Mouse (Mus musculus) lung, postnatal 4 days (tissue): ENCODE measurements around the gene Patj.
"Not testable (repeated sequence)": the region's sequence is repeated elsewhere in the genome, so short reads cannot be mapped to it uniquely, and the experiment has no call there.

Experiments
- DNase-seq, 2 experiments: peaks; one replicate each; pipeline ENCODE4 v3.0.0; 2021

Patj gene

DNA sequence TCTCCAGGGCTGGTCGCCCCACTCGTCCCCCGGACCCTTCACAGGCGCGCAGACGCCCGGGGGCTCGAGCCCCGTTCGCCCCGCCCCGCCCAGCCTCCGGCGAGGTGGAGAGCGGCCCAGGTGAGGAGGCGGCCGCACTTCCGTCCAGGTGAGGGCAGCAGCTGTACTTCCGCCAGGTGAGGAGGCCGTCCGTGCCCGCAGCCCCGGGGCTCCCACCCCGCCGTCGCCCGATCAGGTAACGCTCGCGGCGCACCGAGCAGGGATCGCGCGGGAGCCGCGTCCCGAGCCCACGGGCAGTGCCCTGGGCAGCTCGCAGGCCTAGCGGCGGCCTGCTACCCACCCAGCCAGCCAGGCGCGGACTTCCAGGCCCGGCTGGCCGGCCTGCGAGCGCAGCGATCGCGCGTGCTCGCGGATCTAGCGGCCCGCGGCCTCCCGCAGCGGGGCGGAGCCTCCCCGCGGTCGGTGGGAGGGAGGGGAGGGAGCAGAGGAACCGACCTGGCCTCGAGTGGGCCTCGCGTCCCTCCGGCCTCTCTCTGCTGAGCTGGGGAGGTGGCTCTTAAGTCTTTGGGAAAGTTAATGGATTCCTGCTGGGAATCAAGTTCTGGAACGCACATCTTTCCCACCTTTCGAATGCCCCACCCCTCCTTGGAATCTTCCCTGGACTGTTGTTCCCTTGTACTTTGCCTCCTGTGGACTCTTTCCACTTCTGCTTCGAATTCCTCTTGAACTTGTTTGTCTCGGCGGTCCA is at the start of gene Patj:
TSS of gene Patj (plus strand) at position 96 of the 748 bp plus-strand sequence.
- DNase-seq, result peak; percentile 79 to 88

DNA sequence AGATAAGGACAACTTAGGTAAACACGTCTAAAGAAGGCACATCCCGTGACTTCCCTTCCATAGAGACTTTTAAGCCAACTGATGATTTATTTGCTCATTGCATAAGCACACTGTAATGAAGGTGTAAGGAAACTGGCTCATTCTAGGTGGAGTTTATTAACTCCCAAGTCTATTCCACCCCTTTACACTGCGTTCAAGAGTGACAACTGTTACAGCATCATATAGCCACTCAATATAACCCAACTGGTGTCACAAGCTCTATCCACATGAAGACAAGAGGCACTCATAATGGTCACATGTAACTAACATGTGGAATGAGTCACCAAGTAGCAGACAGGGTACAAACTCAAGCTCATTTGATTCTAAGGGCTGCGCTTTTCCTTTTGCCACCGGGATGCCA is 47.0 kb upstream of the Patj start:
- DNase-seq, result no peak

DNA sequence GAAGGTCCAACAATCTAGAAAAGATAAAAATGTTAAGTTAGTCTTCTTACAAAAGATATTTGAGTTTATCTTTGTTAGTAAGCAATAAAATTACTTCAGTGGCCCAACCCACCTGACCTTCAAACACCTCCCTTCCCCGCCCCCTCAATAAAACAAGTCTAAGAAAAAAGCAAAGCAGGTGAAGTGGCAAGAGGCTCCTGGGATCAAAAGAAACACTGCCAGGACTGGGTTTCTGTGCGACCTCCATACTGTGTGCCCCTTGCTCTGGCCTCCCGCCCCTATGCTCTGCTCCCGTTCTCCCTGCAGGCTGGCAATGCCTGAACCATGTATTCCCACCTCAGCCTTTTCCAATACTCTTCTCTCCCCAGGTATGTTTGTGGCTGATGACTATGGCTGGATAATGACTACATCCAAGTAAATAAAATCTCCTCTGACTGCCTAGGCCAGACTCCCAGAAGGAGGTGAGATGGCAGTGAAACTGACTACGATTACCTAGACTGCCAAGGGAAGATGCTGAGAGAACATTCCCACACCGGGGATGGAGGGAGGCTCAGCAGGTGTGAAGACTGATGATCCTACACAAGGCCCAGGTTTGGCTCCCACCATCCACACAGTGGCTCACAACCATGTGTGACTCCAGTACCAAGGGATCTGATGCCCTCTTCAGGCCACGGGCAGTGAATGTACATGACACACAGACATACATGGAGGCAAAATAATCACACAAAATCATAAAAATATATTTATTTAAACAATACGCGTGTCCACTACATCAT is 37.4 kb upstream of the Patj start:
- DNase-seq, result no peak

DNA sequence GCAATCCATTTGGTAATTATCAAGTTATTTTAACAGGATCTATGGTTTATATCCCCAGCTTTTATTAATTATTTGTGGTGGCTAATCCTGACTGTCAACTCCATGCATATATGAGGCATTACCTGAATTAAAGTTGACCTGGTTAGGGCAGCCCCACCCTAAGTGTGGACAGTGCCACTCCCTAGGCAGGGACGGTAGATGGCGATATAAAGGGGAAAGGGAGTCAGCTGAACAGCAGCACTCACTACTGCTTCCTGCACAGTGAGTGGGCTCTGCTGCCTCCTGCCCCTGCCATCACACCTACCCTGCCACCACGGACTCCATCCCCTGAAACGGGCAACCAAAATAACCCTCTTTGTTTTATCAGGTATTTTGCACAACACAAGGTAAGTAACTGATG is 20.2 kb upstream of the Patj start:
- DNase-seq, result no peak

- no peak for DNase-seq
Measured at GRCm38 (mm10) chr4:98376943-98377342, 18.6 kb upstream of the Patj start.

DNA sequence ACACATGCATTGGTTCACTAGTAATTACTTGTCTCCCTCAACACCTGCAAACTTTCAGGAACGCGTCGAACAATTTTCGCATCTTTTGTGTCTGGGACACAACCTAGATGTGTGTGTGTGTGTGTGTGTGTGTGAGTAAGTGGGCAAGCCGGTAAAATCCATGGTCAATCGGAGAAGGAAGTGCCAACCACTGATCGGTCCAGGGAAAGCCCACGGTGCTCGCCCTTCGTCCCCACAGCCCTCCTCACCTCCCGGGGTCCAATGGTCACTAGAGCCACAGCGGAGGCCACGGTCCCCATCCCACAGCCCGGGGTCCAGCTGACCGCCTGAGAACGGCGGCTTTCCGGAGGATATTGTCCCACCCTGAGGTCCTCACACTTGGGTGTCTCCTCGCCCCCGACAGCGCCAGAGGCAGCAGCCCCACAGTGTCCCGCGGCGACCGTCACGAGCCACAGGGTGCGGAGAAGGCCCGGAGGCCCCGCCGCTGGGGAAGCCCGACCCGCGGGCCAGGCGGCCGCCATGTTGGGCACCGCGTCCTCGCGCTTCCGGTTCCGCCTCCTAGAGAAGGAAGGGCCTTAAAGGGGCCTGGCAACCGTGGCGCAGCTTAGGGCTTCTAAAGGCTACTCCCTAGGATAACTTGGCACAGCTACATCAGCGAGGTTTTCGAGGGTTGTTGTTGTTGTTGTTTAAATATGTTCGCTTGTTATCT is 12.7 kb upstream of the Patj start, which contains the start of gene Tm2d1:
TSS of gene Tm2d1 (minus strand) at position 591 of the 709 bp plus-strand sequence.
- peak; percentile 87 to 89 for DNase-seq

- no peak for DNase-seq
Measured at GRCm38 (mm10) chr4:98385036-98385435, 10.5 kb upstream of the Patj start.

DNA sequence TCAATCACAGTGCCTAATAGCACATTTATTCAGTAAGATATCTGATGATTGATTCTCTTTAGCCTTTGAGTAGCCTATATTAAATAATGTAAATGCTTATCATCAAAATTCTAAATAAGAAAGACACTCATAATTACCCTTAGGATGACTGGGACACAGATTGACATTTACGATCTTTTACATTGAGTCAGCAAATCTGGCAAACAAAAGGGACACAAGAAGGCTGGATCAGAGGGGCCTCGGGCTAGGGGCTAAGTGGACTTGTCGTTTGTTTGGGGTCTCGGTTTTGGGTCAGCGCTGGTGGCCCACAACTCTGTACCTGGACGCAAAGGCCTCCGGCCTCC is 267 bp upstream of the Patj start:
- DNase-seq, result no peak

GRCm38 (mm10) chr4:98400926-98401583 is 5.5 kb downstream of the Patj start:
- no peak for DNase-seq

DNA sequence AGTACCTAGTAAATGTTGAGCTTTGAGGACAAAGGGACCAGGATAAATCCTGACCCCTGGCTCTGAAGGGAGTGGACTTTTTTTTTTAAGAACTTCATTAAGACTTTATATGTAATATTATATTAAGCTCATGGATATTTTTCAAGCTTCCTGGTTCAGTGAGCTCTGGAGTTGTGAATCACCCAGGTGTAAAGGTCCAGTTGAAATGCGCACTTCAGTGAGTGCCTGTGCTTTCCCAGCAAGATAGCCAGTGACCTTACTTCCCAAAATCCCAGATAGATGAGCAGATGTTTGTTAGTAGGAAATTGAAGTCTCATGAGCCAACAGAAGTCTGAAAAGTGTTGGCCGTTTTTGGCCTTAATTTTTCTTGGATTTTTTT is 6.0 kb downstream of the Patj start:
- no peak for DNase-seq

DNA sequence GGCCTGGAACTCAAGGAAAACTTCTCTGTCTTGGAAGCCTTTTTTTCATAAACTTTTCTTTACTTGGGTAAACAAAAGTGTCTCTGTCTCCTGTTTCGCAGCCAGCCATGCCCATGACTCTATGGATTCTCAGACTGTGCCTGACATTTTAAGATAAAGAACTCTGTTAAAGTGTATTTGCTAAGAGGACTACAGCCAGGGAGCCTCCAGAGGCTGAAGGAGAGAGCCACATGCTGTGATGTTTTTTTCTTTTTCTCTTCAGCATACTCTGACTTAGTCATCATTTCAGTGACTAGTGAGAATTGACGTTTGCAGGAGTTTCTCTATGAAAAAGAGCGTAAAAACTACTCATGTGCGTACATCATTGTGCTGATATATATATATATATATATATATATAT is 7.9 kb downstream of the Patj start:
- no peak for DNase-seq

GRCm38 (mm10) chr4:98404412-98404811 is 8.8 kb downstream of the Patj start:
- no peak for DNase-seq

DNA sequence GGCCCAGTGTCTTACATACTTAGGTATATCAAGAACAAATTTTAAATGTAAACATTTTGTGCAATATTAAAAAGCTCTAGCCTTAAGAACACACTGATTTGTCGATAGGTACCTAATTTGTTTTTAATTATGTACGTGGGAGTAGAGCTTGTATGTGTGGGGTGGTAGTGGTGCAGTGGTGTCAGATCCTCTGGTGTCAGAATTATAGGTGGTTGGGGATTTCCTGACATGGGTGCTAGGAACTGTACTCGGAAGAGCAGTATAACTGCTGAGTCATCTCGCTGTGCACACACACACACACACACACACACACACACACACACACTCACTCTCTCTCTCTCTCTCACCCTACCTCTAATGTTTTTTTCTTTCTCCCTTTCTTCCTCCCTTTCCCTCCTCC is 12.9 kb downstream of the Patj start:
- no peak for DNase-seq

DNA sequence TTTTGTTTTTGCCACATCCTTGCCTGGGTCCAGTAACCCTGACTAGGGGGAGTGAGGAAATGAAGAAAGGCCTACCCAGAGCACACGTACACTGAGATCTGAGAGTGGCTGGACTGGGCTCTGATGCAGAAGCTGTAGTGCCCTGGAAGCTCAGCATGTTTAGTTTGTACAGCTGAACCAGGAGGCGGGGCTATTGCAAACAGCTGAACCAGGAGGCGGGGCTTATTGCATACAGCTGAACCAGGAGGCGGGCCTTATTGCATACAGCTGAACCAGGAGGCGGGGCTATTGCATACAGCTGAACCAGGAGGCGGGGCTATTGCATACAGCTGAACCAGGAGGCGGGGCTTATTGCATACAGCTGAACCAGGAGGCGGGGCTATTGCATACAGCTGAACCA is 19.6 kb downstream of the Patj start:
- DNase-seq, result not testable (repeated sequence)

DNA sequence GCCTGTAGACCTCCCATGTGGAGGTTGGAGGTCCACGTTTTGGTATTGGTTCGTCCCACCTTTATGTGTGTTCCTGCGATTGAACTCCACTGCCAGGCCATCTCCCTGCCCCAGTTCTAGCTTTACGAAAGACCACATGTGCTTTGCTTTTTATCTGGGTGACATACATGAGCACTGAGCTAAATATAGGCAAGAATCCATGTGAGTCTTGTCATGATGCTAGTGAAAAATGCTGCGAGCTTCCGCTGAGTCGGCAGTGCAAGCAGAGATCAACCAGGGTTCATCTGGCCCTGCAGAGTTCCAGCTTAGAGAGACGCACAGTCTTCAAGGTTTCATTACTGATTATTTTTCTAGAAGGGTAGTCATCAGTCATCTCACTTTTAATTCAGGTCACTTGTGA is 32.8 kb downstream of the Patj start:
- DNase-seq, result no peak

DNA sequence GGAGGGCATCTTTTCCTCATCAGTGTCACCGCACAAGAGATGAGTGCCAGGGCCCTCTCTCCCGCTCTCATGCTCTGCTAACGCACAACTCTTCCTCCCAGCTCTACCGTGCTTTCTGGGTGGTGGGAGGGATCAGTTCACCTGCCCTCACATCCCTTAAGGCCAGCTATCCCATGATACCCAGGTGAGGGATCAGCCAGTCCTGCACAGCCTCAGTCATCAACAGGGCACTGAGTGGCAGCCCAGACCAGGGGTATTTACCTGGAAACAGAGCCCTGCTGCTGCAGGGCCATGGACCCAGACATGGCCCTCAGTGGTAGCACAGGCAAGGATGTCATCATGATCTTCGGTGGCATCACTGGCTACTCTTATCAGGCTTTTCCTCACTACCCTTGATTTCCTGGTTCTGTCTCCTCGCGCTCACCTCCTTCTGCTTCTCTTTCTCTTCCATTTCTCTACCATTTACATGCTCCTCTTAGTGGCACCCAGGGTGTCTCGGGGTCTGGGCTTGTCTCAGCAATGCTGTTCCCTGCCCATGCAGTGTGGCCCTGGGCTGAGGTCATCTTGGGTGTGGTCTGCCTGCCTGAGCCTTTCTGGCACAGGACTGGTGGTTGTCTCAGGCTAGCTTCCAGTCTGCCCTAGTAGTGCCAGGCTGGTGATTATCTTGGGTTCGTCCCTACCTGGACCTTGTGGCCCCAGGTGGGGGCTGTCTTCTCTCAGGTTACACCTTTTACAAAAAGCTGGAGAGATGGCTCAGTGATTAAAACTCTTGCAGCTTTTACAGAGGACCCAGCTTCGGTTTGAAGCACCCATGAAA is 40.3 kb downstream of the Patj start:
- no peak for DNase-seq

GRCm38 (mm10) chr4:98436664-98437363 is 41.2 kb downstream of the Patj start:
- DNase-seq, result peak in 1 of 2 experiments; percentile 32

DNA sequence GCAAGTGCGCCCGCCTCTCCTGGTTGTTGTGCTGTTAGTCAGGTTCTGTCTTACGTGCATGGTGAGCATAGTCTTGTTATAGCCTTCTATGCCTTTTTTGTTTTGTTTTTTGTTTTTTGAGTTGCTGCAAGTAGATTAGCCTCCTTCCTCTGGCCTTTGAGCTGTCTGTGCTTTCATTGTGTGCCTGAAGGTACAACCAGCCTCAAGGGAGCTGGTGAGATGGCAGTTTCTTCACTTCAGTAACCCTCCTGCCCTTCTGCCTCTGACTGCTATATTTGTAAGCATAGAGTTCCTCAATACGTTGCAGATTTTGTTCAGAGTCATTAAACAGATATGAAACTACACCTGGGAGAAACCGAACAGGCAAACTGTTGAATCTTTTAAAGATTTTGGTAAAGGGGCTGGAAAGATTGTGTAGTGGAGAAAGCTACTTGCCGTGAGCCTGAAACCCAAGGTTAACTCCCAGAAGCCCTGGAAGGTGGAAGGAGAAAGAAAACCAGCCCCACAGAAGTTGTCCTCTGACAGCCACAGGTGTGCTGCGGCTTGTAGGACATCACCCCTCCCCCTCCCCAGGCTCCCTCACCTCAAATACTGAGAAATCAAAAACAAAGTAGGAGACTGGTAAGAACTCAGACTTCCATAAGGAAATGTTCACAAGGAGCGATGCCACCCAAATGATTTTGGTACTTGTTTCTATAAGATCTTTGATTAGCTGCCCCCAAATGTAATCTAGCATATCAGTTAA is 43.8 kb downstream of the Patj start:
- no peak for DNase-seq

DNA sequence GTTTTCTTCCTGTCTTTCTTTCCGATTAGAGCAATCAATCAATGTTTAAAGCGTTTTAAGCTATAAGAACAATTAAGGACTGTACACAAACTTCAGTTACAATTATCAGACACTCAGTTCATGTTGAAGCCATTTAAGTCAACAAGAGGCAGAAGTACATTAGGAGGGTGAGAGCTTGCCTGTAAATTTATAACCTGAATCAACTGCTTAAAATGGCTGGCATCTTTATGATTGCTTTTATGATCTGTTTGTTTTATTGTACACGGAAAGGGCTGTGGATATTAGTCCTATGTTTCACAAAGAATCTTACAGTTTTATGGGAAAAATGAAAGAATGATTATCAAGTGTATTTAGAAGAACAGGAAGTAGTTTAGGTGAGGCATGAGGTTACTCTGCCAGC is 45.7 kb downstream of the Patj start:
- DNase-seq, result no peak

- peak; percentile 37 to 60 for DNase-seq
Measured at GRCm38 (mm10) chr4:98444437-98445139, 49.0 kb downstream of the Patj start.
